Mouse (Mus musculus) ovary, adult 18-20 months (tissue): ENCODE data around the gene Efcab6.

Source experiments
- DNase-seq: peaks from one replicate; pipeline ENCODE4 v3.0.0; 2022; ENCODE audit warnings: low spot score, mixed read lengths

Gene Efcab6

GRCm38 (mm10) chr15:84058841-84059240 is 6.3 kb downstream of the Efcab6 start:
- no peak for DNase-seq

GRCm38 (mm10) chr15:84056083-84056482 is 9.1 kb downstream of the Efcab6 start:
- no peak for DNase-seq

- DNase-seq, result no peak
Observed at GRCm38 (mm10) chr15:84053859-84054258, 11.3 kb downstream of the Efcab6 start.

- DNase-seq, result no peak
Observed at GRCm38 (mm10) chr15:84053240-84053639, 11.9 kb downstream of the Efcab6 start.

- no peak for DNase-seq
Observed at GRCm38 (mm10) chr15:84052390-84052789, 12.8 kb downstream of the Efcab6 start.

GRCm38 (mm10) chr15:84049570-84049969 is 15.6 kb downstream of the Efcab6 start:
- no peak for DNase-seq

- no peak for DNase-seq
Observed at GRCm38 (mm10) chr15:84045562-84045961, 19.6 kb downstream of the Efcab6 start.

GRCm38 (mm10) chr15:84037067-84037466 is 28.1 kb downstream of the Efcab6 start:
- DNase-seq, result no peak

GRCm38 (mm10) chr15:84025651-84026050 is 39.5 kb downstream of the Efcab6 start:
- DNase-seq, result no peak

GRCm38 (mm10) chr15:84024851-84025250 is 40.3 kb downstream of the Efcab6 start:
- DNase-seq, result no peak

- no peak for DNase-seq
Observed at GRCm38 (mm10) chr15:84009366-84010083, 55.7 kb downstream of the Efcab6 start.

- DNase-seq, result no peak
Observed at GRCm38 (mm10) chr15:84004306-84004705, 60.9 kb downstream of the Efcab6 start.

- DNase-seq, result no peak
Observed at GRCm38 (mm10) chr15:83999071-83999470, 66.1 kb downstream of the Efcab6 start.

GRCm38 (mm10) chr15:83998586-83998985 is 66.6 kb downstream of the Efcab6 start:
- no peak for DNase-seq

GRCm38 (mm10) chr15:83998115-83998514 is 67.1 kb downstream of the Efcab6 start:
- DNase-seq, result no peak

- no peak for DNase-seq
Observed at GRCm38 (mm10) chr15:83997550-83997949, 67.6 kb downstream of the Efcab6 start.

GRCm38 (mm10) chr15:83996864-83997263 is 68.3 kb downstream of the Efcab6 start:
- DNase-seq, result no peak

- DNase-seq, result no peak
Observed at GRCm38 (mm10) chr15:83992191-83992590, 73.0 kb downstream of the Efcab6 start.

GRCm38 (mm10) chr15:83991461-83991860 is 73.7 kb downstream of the Efcab6 start:
- DNase-seq, result no peak

GRCm38 (mm10) chr15:83989241-83989640 is 75.9 kb downstream of the Efcab6 start:
- DNase-seq, result no peak

- DNase-seq, result no peak
Observed at GRCm38 (mm10) chr15:83988087-83988486, 77.1 kb downstream of the Efcab6 start.

- DNase-seq, result no peak
Observed at GRCm38 (mm10) chr15:83982186-83982936, 82.8 kb downstream of the Efcab6 start.

GRCm38 (mm10) chr15:83978865-83979264 is 86.3 kb downstream of the Efcab6 start:
- DNase-seq, result no peak
